25 mouse cellular contexts compared by ENCODE assay signal in the genomic region with DNA sequence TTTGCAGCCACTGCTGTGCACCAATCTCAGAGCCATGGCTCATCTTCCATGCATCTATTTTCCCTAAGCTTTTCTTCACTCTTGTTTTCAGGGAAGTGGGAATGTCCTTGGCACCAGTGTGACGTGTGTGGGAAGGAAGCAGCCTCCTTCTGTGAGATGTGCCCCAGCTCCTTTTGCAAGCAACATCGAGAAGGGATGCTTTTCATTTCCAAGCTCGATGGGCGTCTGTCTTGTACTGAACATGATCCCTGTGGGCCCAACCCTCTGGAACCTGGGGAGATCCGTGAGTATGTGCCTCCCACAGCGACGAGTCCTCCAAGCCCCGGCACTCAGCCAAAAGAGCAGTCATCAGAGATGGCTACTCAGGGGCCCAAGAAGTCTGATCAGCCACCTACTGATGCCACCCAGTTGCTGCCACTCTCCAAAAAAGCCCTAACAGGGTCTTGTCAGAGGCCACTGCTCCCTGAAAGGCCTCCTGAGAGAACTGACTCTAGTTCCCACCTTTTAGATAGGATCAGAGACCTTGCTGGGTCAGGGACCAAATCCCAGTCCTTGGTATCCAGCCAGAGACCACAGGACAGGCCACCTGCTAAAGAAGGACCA. TPM values are rescaled to one million over a fixed set of nuclear protein-coding genes. Genes with fewer than 3 reads are reported as not detected.
DNase-seq lines count a peak whose midpoint lies in the region.
"Had no signal": no experiment of that assay in that cellular context is flagged by ENCODE, and none has a peak within 500 bp of the region (broad histone marks: within the 10 kb centered on the region; RNA-seq: fewer than 3 reads in every experiment).

No protein-coding gene starts in this region.

- peak; percentile 56 to 70 for DNase-seq in layer of hippocampus, adult 18-20 months (ENCODE audit: low spot score in 2 of 2)
- no peak for DNase-seq in layer of hippocampus, adult 11-12 months (ENCODE audit: low spot score)
- peak; percentile 81 for DNase-seq in right cerebral cortex, adult 18-20 months
- DNase-seq in right cerebral cortex, postnatal 10 days (ENCODE audit: low spot score in 2 of 2), result no peak
- DNase-seq in right cerebral cortex, postnatal 14 days, result peak; percentile 27
- DNase-seq in spleen, adult 12 weeks (ENCODE audit: low spot score), result no peak
- DNase-seq in lung, postnatal 4 days, result no peak
- DNase-seq: adrenal gland, adult 2 months; adrenal gland, postnatal 36 days; B cell, adult 2 months; cerebellum, adult 2 months; cerebellum, postnatal 14 days; forebrain, postnatal 0 days; gastrocnemius, adult 2 months; gastrocnemius, postnatal 36 days; heart, adult 2 months; heart, postnatal 10 days; kidney, adult 2 months; kidney, postnatal 4 days; left cerebral cortex, postnatal 4 days; liver, postnatal 0 days; lung, postnatal 36 days; spleen, adult 18-20 months; thymus, adult 18-20 months; thymus, postnatal 25 days had no signal

RNA-seq across cellular contexts. Expression of gene Prelid1, which starts 8.2 kb away (rescaled TPM):
- total RNA-seq in layer of hippocampus, adult 18-20 months (2021), result 100 to 1,000 TPM; 147 to 149 TPM

RNA-seq across cellular contexts. Expression of gene Rab24, which starts 9.6 kb away (rescaled TPM):
- total RNA-seq in layer of hippocampus, adult 18-20 months (2021), result 10 to 100 TPM; 79.1 to 82.6 TPM

RNA-seq across cellular contexts. Expression of gene Mxd3, which starts 17.5 kb away (rescaled TPM):
- total RNA-seq in layer of hippocampus, adult 18-20 months (2021), result 1 to 10 TPM in 1 of 2 experiments, under 1 TPM in 1; 0.79 to 1.2 TPM
- total RNA-seq: gastrocnemius, adult 2 months; heart, adult 2 months had no signal

RNA-seq across cellular contexts. Expression of gene Lman2, which starts 50.5 kb away (rescaled TPM):
- total RNA-seq in layer of hippocampus, adult 18-20 months (2021), result 10 to 100 TPM; 65.9 to 66.8 TPM

RNA-seq across cellular contexts. Expression of gene Rgs14, which starts 57.4 kb away (rescaled TPM):
- total RNA-seq in layer of hippocampus, adult 18-20 months (2021), result 100 to 1,000 TPM; 103 to 112 TPM

Comparison
In these comparisons a context has a peak if more than half of its experiments do, and no peak if none do; other contexts are left out.
1. DNase-seq: peak in layer of hippocampus, adult 18-20 months (2 of 2), right cerebral cortex, adult 18-20 months (single experiment) and right cerebral cortex, postnatal 14 days (single experiment); none in layer of hippocampus, adult 11-12 months (single experiment), right cerebral cortex, postnatal 10 days (0 of 2), spleen, adult 12 weeks (single experiment) and lung, postnatal 4 days (0 of 2).